1 mouse cellular context compared by ENCODE assay signal in the genomic region with DNA sequence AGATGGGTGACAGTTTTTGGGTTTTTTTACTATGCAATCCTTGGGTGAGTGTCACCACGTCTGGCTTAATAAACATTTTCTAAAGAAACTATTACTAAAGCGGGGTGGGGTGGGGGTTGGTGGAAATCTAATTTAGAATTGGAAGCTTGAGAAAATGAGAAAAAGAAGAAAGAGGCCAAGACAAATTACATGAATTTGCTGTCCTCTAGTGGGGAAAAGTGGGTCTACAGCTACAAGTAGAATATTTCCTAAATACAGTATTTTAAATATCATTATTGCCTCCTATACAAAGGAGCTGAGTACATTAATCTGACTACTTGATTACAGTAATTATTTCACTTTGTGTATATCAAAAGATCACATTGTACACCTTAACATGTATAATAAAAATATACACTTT.
TF ChIP-seq lines count a peak whose summit lies in the region.

No protein-coding gene starts in this region.

TF ChIP-seq in MEL, 35 proteins besides CTCF, POLR2A, EP300 and RAD21:
- TF ChIP-seq ZC3H11A (IDR thresholded peaks at IDR 0.05; ENCODE audit: low read depth, low read length) (peak; percentile 82), SMC3 (IDR thresholded peaks at IDR 0.05; ENCODE audit: low read depth, low read length) (peak; percentile 85), GABPA (IDR thresholded peaks at IDR 0.05; ENCODE audit: low read depth, low read length) (no peak)
